Mouse (Mus musculus) kidney, postnatal 4 days (tissue): Measurements from ENCODE around the gene Wdr35.
"Not testable (repeated sequence)": the region's sequence is repeated elsewhere in the genome, so short reads cannot be mapped to it uniquely, and the experiment has no call there.

ENCODE experiments used
- DNase-seq, 2 experiments: peaks; one replicate each; pipeline ENCODE4 v3.0.0; 2021; ENCODE audit warnings: mixed read lengths in 2 of 2

The Wdr35 gene

DNA sequence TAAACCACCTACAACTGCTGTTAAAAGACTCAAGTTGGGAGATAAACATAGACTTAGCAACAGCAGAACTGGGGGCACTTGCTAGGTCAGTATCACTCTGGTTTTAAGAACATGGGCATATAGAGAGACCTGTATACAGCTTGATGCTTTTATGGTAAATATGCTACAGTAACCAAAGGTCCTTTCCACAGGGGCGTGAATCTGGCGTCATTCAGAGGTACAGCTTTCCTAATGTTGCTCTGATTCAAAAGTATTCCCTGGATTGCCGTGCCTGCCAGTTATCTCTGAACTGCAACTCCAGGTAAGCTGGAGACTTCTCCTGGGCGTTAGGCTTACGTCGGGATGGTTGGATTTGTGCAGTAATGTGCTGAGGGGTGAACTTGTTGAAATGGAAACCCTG is 34.1 kb downstream of the Wdr35 start:
- no peak for DNase-seq

DNA sequence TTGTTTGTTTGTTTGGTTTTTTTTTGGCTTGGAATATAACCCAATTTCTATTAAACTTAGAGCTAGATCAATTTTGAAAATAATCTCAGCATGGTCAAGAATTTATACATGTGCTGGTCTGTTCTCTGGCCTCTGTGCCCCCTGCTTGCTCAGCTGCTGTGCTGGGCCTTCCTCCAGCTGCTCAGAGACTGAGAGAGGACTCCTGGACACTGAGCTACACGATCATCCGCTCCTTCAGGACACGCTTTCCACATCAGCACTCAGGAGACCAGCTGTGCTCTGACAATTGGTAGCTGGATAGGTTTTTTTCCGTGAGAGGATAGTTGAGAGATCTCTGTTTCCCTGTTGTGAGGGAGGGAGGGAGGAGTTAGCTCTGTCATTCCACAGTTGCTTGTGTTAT is 36.6 kb downstream of the Wdr35 start:
- DNase-seq, result no peak

DNA sequence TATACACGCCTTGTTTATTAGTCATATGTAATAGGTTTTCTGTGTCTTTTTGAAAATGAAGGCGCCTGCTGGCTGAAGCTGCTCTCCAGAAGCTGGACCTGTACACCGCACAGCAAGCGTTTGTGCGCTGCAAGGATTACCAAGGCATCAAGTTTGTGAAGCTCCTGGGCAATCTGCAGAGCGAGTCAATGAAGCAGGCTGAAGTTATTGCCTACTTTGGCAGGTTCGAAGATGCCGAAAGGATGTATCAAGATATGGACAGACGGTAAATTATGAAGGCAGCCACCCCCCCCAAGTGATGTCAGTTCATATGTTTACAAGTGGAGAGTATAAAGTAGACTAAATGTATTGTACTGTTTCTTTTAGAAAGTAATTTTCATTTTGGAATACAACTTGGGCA is 42.7 kb downstream of the Wdr35 start:
- no peak for DNase-seq

DNA sequence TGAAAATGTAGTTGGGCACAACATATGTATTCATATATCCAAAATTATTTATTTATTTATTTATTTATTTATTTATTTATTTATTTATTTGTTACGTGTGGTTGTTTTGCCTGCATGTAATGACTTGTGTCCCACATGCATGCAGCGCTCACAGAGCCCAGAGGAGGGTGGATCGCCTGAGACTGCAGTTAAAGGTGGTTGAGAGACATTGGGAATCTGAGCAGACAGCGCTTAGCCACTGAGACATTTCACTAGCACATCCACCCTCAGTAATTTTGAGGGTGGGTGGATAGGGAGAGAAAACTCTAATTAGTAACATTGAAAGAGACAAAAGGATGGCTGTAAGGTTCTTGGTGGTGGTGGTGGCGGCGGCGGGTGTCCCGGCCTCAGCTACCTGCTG is 46.7 kb downstream of the Wdr35 start:
- DNase-seq, result no peak

DNA sequence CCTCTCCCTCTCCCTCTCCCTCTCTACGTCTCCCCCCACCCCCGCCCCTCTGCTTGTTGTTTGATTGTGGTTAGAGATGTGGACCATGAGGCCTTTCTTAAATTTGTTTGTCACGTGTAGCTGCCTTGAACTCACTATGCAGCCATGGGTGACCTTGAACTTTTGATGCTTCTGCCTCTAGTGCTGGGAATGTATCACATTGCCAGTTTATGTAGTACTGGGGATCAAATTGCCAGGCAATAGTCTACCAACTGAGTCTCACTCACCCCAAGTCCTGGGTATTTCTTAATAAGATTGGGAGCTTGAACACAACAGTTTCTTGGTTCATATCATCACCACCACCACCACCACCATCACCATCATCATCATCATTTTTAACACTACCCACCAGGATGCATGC is 47.3 kb downstream of the Wdr35 start:
- DNase-seq, result no peak

DNA sequence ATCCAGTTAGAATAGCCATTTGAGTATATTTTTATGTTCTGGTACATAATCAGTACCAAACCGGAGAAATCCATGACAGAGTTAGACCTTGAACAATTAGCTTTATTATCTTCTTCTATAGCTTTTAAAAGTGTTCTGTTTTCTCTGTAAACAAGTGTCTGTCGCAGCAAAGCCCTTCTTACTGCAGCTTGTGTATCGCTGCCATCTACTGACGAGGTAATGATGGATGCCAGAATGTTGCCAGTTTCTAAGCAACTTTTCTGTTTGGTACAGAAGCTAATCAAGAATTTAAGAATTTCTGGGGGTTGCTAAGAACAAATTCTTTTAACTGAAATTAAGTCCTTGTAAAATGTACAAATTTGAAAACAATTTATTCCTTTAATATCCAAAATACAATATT is 49.3 kb downstream of the Wdr35 start:
- DNase-seq, result no peak

DNA sequence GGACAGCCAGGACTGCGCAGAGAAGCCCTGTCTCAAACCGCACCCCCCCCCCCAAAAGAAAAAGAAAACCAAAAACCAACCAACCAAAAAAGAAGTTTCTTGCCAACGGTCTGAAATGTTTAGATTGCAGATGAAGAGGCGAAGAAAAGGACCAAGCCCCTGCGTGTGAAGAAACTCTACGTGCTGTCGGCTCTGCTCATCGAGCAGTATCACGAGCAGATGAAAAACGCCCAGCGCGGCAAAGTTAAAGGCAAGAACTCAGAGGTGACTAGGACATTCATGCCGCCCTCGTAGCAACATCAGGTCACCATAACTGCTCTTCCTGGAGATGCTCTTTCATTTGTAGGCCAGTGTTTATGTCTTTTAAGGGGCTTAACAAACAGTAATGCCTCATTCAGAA is 50.4 kb downstream of the Wdr35 start:
- DNase-seq, result no peak

DNA sequence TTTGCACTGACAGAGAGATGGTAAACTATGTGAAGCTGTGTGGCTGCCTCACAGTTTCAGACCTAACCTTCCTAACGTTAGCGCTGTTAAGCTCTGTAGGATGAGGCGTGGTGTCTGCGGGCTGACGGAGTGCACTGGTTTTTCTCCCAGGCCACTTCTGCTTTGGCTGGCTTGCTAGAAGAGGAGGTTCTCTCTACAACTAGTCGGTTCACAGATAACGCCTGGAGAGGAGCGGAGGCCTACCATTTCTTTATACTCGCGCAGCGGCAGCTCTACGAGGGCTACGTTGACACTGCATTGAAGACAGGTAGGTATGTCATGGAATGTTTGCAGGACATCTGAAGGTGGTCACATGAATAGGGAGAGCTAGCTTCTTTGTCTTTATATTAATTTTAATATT is 51.0 kb downstream of the Wdr35 start:
- DNase-seq, result no peak

DNA sequence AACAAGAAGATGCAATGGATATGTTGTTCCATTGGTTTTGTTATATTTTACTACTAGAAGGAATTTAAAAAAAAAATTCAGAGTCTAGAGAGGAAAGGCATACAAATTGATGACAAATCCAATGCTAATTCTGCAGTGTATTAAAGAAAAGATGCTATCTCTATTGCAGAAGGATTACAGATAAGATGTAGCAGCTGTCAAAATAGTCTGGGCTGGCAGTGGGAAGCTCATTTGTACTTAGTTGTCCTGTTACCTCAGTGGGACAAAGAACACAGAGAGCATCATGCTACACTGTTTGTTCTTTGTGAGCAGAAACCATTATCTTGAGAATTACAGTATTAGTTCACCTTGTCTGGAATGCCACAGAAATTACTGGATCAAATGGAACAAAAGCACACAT is 53.2 kb downstream of the Wdr35 start:
- DNase-seq, result no peak

DNA sequence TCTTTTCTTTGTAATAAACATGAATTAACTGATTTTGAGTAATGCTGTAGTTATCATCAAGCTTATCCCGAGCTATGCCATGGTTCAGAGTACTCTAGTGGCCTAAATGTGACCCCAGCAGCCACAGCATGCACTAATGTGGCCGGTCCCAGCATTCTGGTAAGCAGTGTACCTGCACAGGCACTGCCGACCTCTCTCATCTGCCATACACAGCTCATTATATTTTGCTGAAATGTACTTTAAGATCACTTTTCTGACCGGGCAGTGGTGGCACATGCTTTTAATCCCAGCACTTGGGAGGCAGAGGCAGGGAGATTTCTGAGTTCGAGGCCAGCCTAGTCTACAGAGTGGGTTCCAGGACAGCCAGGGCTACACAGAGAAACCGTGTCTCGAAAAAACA is 55.1 kb downstream of the Wdr35 start:
- DNase-seq, result not testable (repeated sequence)

DNA sequence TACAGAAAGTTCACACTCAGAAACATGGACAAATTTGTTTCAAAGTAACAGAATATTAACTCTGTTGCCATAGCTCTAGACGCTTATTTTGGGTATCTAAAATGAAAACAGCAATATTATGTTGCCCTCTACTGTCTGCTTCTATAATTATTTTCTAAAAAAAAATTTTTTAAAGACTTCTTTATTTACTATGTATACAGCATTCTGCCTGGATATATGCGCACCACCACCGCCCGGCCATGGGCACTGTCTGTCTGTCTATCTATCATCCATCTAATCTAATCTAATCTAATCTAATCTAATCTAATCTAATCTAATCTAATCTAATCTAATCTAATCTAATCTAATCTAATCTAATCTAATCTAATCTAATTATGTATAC is 55.8 kb downstream of the Wdr35 start:
- DNase-seq, result no peak

DNA sequence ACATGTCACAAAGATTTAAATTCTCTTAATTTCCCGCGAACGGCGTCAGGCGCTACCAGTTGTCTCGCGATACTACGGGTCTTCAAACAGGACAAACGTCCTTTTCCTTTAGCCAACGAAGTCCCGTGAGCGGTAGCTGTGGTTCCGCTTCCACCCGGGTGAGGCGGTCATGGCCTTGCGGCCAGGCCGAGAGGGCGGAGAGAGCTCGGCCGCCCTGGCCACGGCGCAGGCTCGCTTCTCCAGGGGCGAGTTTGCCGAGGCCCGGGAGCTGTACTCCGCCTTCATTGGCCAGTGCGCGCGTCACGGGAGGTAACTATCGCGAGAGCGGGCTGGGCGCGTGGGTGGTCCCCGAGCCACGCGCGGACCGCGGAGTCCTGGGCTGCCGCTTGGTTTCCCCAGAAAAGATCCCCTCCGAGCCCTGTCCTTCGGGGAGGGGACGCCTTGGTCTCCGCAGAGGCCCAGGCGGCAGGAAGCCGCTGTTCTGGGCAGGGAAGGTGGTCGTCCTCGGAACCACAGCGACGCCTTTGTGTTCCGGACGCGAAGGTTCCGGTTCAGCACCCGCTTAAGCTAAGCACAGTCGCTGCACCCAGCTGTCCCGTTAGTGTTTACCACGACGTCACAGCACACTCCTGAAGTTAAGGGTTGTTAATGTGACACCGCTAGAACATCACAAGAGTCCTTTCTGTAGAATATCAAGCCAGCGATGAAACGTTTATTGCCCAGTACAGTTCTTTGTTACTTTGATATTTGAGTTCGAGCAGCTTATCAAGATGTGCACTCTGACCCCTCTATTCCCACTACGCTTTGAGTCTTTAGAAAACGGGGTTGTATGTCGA is 56.4 kb downstream of the Wdr35 start, which contains the start of gene Ttc32:
Gene Ttc32, plus strand, starts transcription at position 110 of the 836 bp plus-strand sequence.
- DNase-seq, result peak; percentile 96 to 97

DNA sequence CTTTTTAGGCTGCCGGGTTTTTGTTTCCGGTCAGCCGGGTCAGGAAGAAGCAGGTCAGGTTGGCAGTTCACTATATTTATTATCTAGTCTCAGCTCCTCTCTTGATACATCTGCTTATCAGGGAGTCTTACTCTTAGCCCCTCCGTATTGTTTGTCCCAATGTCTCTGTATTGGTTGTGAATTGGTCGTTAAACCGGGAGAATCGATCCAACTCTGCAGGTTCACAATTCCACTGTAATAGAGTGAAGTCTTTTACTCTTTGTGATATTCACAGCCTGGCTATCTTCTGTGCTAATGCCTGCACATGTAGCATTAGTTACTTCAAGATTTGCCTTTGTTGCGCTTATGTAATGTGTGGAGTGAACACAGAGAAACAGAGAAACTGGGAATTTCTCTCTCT is 57.5 kb downstream of the Wdr35 start:
- no peak for DNase-seq

DNA sequence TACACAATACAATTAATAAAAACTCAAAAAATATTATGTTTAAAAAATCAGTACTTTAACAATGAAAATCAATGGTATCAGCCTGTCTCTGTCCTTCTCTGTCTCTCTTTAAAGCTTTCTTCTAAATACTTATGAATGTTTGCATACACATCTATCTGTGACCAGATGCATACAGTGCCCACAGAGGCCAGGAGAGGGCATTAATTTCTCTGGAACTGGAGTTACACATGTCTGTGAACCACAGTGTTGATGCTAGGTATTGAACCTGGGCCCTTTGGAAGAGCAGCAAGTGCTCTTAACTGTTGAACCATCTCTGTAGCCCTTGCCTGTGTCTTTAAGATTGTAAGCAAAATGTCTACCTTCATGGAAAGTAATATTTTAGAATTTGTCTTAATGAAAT is 59.4 kb downstream of the Wdr35 start:
- DNase-seq, result no peak

DNA sequence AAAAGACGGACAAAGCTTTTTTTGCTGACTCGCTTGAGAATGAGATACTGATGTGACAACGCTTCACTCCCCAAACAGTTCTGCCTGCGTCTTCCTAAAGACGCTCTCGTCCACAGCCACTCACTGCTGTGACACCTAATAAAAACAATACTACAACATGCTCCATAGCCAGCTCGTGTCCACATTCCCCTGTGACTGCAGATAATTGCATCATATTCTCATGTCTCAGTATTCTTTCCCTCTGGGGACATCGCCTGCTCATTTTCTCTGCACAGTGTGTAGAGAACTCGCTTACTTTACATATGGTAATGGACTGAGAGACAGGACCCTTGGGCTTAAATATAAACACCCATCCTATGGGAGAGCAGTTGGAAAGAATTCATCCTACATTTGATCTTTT is 62.7 kb downstream of the Wdr35 start:
- DNase-seq, result no peak

DNA sequence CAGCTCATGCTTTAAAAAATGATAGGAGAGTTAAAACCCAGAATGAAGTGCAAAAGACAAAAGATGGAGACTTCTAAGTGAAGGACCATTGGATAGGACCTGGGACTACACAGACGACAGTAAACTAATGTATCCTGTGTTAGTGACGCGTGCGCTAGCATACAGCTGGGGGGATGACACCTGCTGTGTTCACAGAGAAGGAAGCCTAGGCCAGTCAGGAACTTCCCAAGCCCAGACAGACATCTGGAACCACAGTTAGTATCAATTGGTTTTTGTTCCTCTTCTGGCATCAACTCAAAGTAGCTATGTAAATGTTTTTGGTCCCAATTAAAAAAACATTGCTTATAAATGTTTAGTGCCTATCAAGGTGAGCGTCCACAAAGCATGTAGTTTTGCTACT is 66.5 kb downstream of the Wdr35 start:
- no peak for DNase-seq

DNA sequence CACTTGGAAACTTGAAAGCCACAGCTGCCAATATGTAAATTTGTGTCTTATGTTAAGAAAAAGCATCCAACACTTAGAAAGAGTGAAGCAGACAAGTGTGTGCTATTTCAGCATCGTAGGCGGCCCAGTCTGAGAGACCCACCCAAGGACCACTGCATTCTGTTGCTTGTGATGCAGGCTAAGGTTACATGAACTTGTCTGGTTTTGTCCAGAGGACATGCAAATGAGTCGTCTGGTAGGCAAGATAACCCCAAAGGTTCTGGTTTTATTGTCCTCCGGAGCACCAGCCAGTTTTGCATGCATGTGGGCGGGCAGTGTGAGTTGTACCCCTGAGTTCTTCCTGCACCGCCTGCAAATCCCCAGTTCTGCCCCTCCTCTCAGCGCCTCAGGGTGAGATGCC is 67.0 kb downstream of the Wdr35 start:
- DNase-seq, result no peak

DNA sequence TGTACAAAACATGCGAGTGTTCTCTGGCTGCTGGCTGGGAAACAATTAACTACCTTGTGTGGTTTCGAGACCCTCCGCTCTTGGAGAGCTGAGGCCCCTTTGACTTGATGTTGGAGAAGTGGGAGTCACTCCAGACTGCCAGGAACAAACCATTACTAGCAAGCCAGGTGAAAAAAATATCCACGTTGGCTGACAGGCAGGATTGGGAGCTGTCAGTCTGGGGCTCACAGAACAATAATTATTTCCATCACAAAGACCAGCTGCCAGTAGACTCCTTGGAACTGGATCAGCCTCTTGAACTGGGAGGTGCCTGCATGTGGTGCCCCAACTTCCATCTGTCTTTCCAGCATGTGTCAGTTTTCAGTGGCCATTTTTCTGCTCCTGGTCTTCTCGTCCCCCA is 68.6 kb downstream of the Wdr35 start:
- DNase-seq, result no peak

DNA sequence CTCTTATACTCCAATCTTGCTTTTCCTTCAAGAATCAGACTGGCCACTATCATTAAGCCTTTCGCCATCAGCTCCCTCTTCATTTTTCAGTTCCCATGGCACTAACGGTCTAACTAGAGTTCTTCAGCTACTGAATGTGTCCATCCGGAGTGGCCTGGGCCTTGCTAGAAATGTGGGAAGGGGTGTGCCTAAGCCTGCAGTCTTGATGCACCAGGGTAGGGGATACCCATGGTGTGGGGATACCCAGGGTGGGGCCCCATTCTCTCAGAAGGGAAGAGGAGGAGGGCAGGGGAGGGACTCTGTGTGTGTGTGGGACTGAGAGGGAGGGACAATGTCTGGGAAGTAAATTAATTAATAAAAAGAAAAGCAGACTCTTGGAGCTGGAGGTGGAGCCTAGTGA is 69.1 kb downstream of the Wdr35 start:
- no peak for DNase-seq

DNA sequence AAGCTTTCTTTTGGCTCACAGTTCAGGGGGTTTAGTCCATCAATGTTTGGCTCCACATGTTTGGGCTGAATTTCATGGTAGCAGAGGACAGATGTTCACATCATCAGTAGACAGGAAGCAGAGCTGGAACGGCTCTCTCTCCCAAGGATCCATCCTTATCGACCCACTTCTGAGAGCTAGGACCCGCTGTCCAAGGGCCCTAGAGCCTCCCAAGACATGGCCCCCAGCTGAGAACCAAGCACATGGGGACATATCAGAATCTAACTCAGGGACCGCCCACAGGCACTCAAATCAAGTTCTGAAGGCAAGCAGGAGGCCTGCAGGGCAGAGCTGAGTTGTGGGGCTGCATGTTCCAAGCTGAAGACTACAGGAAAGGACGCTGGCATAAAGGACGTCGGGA is 71.0 kb downstream of the Wdr35 start:
- no peak for DNase-seq

DNA sequence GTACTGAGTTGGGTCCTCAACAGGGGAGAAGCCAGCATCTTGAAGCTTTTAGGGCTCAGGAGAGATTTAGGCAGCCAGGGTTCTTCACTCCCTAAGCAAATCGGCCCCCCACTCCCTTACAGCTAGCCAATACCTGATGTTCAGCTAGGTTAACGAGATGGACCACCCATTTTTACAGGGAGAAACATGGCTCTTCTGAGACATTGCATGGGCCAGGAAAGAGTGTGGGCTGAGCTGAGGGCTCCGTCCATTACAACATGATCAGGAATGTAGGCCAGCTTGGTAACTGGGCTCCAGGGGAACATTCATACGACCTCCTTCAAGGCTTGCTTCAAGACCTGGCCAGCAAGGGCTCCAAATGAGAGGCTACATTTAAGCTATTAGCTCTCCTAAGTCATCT is 73.0 kb downstream of the Wdr35 start:
- DNase-seq, result no peak

DNA sequence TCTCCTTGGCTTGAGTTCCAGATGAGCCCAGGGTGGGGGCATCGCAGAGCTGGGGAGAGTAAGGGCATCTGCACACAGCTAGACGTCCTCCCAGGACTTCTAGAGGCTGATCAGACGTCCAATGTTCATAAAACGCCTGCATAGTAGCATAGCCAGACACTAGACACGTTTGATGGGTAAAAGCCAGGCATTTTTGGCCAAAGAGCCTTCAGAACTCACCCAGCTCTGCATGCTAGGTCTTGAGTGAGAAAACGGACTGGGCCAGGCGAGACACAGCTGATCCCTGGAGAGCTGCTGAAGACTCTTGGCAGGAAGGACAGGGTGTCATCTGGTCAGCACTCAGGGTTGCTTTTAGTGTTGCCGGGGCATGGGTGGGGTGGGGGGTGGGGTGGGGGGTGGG is 74.4 kb downstream of the Wdr35 start:
- DNase-seq, result no peak

DNA sequence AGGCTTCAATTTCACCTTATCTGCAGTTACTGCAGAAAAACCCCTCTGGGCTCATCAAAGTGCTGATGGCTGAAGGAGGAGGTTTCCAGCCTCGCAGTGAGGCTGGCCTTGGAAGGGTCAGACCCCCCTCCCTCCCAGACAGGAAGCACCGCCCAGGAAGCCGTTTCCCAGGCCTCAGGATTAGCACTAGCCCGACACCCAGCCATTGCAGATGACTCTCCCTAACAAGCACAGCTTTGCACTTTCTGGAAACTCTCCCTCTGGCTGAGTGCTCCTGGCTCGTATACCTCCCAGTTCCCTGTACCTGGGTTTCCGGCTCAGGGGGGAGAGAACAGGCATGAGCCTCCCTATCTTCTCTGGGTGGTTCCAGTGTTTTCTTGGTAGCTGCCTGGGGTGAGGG is 77.1 kb downstream of the Wdr35 start:
- peak; percentile 27 to 35 for DNase-seq

DNA sequence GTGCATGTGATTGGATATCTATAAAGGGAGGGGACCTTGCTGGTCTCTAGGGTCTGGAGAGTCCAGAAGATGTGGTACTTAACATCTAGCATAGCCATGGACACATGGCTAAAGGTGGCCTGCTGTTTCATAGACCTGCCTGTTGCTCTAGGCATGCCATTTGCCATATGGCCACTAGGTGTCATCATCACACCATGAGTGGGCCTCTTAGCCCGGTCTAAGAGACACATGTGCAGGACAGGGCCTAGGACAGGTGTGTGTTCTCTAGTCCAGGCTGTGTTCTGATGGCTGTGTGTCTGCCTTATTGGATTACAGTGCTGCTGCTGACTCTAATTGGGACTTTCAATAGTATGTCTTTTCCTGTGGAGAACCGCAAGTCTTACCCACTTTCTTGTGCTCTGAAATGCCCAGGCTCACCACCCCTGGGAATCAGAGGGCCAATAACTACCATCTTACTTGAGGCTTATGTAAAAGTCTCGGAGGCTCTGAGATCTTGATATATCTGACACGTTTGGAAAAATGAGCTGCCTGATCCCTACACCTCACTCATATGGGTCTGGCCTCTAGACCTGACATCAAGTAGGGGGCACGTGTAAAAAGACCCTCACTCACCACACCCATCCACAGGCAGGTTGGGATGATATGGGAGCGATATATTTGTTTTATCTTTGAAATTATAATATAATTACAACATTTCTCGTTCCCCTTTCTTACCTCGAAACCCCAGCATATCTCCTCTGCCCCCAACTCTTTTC is 78.6 kb downstream of the Wdr35 start:
- peak; percentile 87 to 88 for DNase-seq

DNA sequence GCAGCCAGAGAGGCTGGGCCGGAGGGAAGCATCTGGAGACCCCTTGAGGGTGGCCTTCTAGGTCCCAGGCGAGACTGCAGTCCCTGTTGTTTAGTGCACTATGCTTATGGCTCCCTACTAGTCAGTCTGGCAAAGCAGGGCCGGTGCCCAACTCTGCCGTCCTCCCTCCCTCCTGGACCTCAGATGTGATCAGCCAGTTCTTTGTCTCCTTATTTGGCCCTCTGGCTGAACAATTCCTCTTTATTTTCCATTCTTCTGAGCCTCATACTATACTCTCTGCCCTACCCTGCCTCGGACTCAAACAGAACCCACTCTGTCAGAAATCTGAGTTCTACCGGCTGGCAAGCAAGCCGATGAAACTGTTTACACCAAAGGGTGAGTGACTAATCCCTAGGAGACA is 79.7 kb downstream of the Wdr35 start:
- no peak for DNase-seq
